Mouse (Mus musculus) cortical plate, adult 2 months (tissue): ENCODE measurements around the gene Fcamr.

Source experiments
- CTCF ChIP-seq: fragments of 200-500 bp; IDR thresholded peaks from 2 replicates; pipeline ENCODE4 v1.5.1; 2011; ENCODE audit warnings: mild to moderate bottlenecking, control low read depth, low read length; ENCODE audit not compliant: insufficient read depth; ENCODE audit errors: extremely low read depth
- POLR2A ChIP-seq: fragments of 200-500 bp; IDR thresholded peaks from 2 replicates; pipeline ENCODE4 v1.6.1; 2011; ENCODE audit warnings: mild to moderate bottlenecking, low read length, control low read depth; ENCODE audit not compliant: insufficient read depth; ENCODE audit errors: extremely low read depth

- TF ChIP-seq CTCF, result no peak
- TF ChIP-seq POLR2A, result no peak
These were observed 49.0 kb downstream of the Fcamr start for GRCm38 (mm10) chr1:130849530-130850214.
